9 mouse cellular contexts compared by ENCODE assay signal in genomic region chr12:82189715-82190581, GRCm38 (mm10). TPM values are rescaled to one million over a fixed set of nuclear protein-coding genes. Genes with fewer than 3 reads are reported as not detected.
A peak's percentile ranks its signal among the peaks of the same experiment; 100 is the strongest.
DNase-seq lines count a peak whose midpoint lies in the region; ATAC-seq lines count a peak whose summit lies in the region.
"Had no signal": no experiment of that assay in that cellular context is flagged by ENCODE, and none has a peak within 500 bp of the region (broad histone marks: within the 10 kb centered on the region; RNA-seq: fewer than 3 reads in every experiment).

No protein-coding gene starts in this region.

- DNase-seq in A20 (ENCODE audit: low read depth, low spot score) = peak; percentile 86
- DNase-seq in CD4-positive, CD25-positive, alpha-beta regulatory T cell, adult 2 months (ENCODE audit: low read depth, low spot score) = peak; percentile 77
- no peak for DNase-seq in frontal cortex, postnatal 25 days (ENCODE audit: low spot score in 2 of 2)
- DNase-seq in layer of hippocampus, postnatal 36 days = no peak
- no peak for DNase-seq in right cerebral cortex, adult 2 months (ENCODE audit: low spot score in 2 of 2)
- DNase-seq in retina, embryonic 14.5 days (ENCODE audit: low spot score) = no peak
- DNase-seq: adrenal gland, postnatal 10 days had no signal

- peak; percentile 72 for ATAC-seq in inflammation-experienced regulatory T-cells, adult 6 months
- ATAC-seq in megakaryocyte progenitor cell, adult 5-6 weeks (replicated peaks; ENCODE audit: poor library complexity) = peak; percentile 50

RNA-seq across cellular contexts. Expression of gene Sipa1l1, which starts 20.8 kb away (rescaled TPM):
- polyA plus RNA-seq in inflammation-experienced regulatory T-cells, adult 6 months (2017; shearing (Covaris generic)) = 10 to 100 TPM; 24.7 to 30.0 (median 28.7) TPM
- total RNA-seq in megakaryocyte progenitor cell, adult 5-6 weeks (2015) = 20.8 and 29.9 TPM in 2 replicates
- total RNA-seq in megakaryocyte progenitor cell, adult 5-6 weeks (2017) = 26.9 and 28.3 TPM in 2 replicates
- total RNA-seq in layer of hippocampus, postnatal 36 days (2021) = 100 to 1,000 TPM; 208 to 226 TPM

Comparison
In these comparisons a context has a peak if more than half of its experiments do, and no peak if none do; other contexts are left out.
1. DNase-seq: peak in A20 (single experiment) and CD4-positive, CD25-positive, alpha-beta regulatory T cell, adult 2 months (single experiment); none in frontal cortex, postnatal 25 days (0 of 2), layer of hippocampus, postnatal 36 days (0 of 2), right cerebral cortex, adult 2 months (0 of 2) and retina, embryonic 14.5 days (single experiment).
2. RNA of gene Sipa1l1, which starts 20.8 kb away (total RNA-seq): 208 to 226 TPM in layer of hippocampus, postnatal 36 days; 20.8 to 29.9 TPM in megakaryocyte progenitor cell, adult 5-6 weeks; every median in the first group is over 4 times any median in the second.